Mouse (Mus musculus) liver, embryonic 15.5 days (tissue): Measurements from ENCODE around the gene Gm4924. TPM values are rescaled to one million over a fixed set of nuclear protein-coding genes. Genes with fewer than 3 reads are reported as not detected.
A peak's percentile ranks its signal among the peaks of the same experiment; 100 is the strongest.

Source experiments
- ATAC-seq: fragments of 200-750 bp; cut with Nextera tagmentation; 2 replicates; pipeline ENCODE4 v1.8.0; 2017; ENCODE audit warnings: moderate number of reproducible peaks, mild to moderate bottlenecking, moderate library complexity; ENCODE audit not compliant: insufficient read depth
- H3K27ac ChIP-seq: fragments of 300-500 bp; sonication (generic); replicated peaks from 2 replicates; pipeline ENCODE4 v1.5.1; 2015; ENCODE audit warnings: mild to moderate bottlenecking, inconsistent platforms
- H3K27me3 ChIP-seq: fragments of 300-500 bp; sonication (generic); 2 replicates; pipeline ENCODE4 v1.6.1; 2015; ENCODE audit warnings: mild to moderate bottlenecking, inconsistent platforms
- H3K36me3 ChIP-seq: fragments of 300-500 bp; sonication (generic); replicated peaks from 2 replicates; pipeline ENCODE4 v1.6.1; 2015; ENCODE audit warnings: moderate library complexity, mild to moderate bottlenecking, inconsistent platforms
- H3K4me1 ChIP-seq: fragments of 300-500 bp; sonication (generic); replicated peaks from 2 replicates; pipeline ENCODE4 v1.6.1; 2015; ENCODE audit warnings: inconsistent platforms
- H3K4me2 ChIP-seq: fragments of 300-500 bp; sonication (generic); 2 replicates; pipeline ENCODE4 v1.6.1; 2015; ENCODE audit warnings: moderate library complexity, mild to moderate bottlenecking, inconsistent platforms
- H3K4me3 ChIP-seq: fragments of 300-500 bp; sonication (generic); replicated peaks from 2 replicates; pipeline ENCODE4 v1.5.1; 2015; ENCODE audit warnings: mild to moderate bottlenecking, inconsistent platforms
- H3K9ac ChIP-seq: fragments of 300-500 bp; sonication (generic); 2 replicates; pipeline ENCODE4 v1.6.1; 2015; ENCODE audit warnings: moderate library complexity, mild to moderate bottlenecking, inconsistent platforms
- H3K9me3 ChIP-seq: fragments of 300-500 bp; sonication (generic); replicated peaks from 2 replicates; pipeline ENCODE4 v1.6.1; 2016; ENCODE audit warnings: inconsistent platforms
- WGBS: fragments of 180-500 bp; shearing (Covaris S2); methylation state at CpG from one replicate; pipeline ENCODE4 v1.1.7; 2015; ENCODE audit warnings: mixed read lengths; ENCODE audit not compliant: insufficient replicate concordance; 5-methylcytosine and 5-hydroxymethylcytosine counted together
- polyA plus RNA-seq: library from polyadenylated mRNA; unstranded; fragments of >200 nt; fragmentation: Nextera tagmentation; extraction: Ambion mirVana; gene quantifications from 2 replicates; pipeline ENCODE4 v1.2.1, GENCODE M21; 2015

The Gm4924 gene
- 0.82 and 1.3 TPM in 2 replicates for polyA plus RNA-seq

DNA sequence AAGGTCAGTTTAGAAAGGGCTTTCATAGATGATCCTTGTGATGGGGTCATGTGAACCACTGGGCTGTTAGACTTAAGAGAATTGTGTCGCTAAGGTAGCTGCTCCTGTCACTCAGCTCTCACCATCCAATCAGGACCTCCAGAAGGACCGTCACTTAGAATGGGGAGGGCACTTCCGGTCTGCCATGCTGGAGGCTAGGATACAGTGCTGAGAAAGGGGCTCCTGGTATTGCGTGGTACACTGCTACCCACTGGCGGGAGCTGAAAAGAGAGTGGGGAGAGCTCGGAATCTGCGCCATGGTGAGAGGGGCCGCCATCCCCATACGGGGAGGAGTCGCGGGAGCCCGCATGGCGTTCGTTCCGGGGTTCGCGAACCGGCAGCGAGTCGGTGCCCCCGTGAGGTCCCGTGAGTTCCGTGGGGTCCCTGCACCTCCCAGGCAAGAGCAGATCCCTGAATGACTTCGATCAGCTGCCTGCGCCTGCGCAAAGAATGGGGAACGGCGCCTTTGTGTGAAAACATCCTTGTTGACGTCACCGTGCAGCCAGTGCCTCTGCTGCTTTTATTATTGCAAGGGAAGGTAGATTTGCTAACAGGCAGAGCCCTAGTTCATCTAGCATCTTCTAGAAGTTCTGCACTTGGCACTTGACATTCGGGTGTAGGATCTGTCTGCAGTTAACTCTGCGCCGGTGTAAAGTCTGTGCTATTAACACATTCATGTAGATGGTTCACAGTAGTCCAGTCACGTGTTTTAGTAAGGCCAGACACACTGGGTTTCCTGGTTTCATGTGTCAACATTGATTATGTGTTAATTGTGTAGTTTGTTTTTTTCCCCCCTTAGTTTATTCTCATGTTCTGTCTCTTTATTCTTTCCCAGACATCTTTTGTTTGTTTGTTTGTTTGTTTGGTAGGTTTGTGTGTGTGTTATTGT is at the start of gene Gm4924:
Gene Gm4924 (plus strand): TSS at position 173 of the 928 bp plus-strand sequence.
- WGBS: 5% methylated on average over 34 of the region's 34 CpGs
- Histone ChIP-seq H3K9ac (peak within 1 kb of the TSS; percentile 40), H3K4me3 (peak within 1 kb of the TSS; percentile 66), H3K36me3 (no peaks in the 10 kb centered on the region), H3K9me3 (no peaks in the 10 kb centered on the region), H3K27ac (0 out of 2 replicates have a peak within 1 kb of the TSS, but pooled peaks have one; percentile 19), H3K27me3 (no peaks in the 10 kb centered on the region), H3K4me2 (peak within 1 kb of the TSS; percentile 68), H3K4me1 (no peaks in the 10 kb centered on the region)
- ATAC-seq: peak; percentile 89

DNA sequence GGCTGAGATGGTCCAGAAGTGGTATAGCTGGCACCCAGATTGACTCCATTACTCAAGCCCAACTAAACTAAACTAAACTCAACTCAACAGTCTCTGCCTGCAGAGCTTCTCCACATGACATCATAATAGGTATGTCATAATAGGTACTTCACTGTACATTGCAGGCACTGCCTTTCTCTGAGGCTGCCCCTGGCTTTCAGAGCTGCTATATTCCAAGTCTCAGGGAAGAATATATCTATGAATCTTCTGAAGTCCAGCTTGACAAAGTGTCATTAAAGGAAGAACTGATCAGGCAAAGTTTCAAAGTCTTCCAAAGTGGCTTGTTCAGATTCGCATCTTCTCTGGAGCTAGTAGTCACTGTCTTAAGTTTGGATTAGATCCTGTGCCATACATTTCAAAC is 37.6 kb upstream of the Gm4924 start, which contains the start of gene 4932415D10Rik:
Gene 4932415D10Rik (minus strand): TSS at position 101 of the 400 bp plus-strand sequence.
- 66% methylated on average over 1 of the region's 1 CpGs for whole genome bisulfite sequencing
- Histone ChIP-seq H3K36me3 (no peaks in the 10 kb centered on the region), H3K4me1 (no peaks in the 10 kb centered on the region), H3K9me3 (no peaks in the 10 kb centered on the region), H3K4me2 (no peak within 1 kb of the TSS), H3K27ac (no peak within 1 kb of the TSS), H3K27me3 (no peaks in the 10 kb centered on the region), H3K4me3 (no peak within 1 kb of the TSS), H3K9ac (no peak within 1 kb of the TSS)
- no peak for ATAC-seq

DNA sequence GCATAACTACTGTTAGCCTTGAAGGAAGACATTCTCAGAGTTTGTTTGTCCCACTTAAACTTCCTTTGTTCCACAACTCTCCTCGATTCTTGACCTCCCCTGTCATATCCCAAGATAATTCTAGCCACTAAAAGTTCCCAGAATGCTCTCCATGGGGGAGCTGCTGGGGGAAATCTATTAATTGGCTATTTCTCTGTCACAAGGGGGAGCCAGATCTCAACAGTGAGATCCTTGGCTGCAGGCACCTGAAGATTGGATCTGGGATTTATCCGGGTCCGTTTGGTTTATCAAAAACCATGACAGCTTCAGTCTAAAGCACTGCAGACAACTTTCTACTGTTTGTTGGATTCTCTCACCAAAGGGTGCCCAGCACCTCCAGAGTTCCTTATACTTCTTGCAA is 33.9 kb upstream of the Gm4924 start:
- Histone ChIP-seq H3K27ac (no peak overlapping the region), H3K27me3 (no peaks in the 10 kb centered on the region), H3K4me1 (no peaks in the 10 kb centered on the region), H3K9me3 (no peaks in the 10 kb centered on the region), H3K36me3 (no peaks in the 10 kb centered on the region), H3K4me2 (no peak overlapping the region), H3K9ac (no peak overlapping the region), H3K4me3 (no peak overlapping the region)
- no peak for ATAC-seq
- 50% methylated on average over 3 of the region's 3 CpGs for WGBS

DNA sequence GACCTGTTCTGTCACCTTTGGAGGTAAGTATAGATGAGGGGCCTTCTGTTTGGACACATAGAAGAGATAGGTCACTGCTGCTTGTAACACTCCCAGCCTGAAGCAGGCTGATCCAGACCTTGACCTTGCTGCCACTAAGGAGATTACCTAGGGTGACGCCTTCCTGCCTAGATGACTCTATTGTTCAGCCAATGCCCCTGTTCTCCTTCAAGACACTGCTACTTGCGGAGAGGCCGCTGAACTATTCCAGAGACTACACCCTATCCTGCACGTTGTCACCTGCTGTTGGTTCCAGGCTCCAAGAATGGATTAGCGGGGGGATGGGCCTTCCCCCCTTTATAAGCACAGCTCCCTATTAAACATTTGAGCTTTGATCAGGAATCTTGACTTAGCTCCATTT is 24.2 kb upstream of the Gm4924 start:
- Histone ChIP-seq H3K27ac (no peak overlapping the region), H3K9me3 (no peaks in the 10 kb centered on the region), H3K36me3 (no peaks in the 10 kb centered on the region), H3K4me1 (no peaks in the 10 kb centered on the region), H3K9ac (no peak overlapping the region), H3K4me2 (no peak overlapping the region), H3K4me3 (no peak overlapping the region), H3K27me3 (no peaks in the 10 kb centered on the region)
- no peak for ATAC-seq
- WGBS: 71% methylated on average over 5 of the region's 5 CpGs

DNA sequence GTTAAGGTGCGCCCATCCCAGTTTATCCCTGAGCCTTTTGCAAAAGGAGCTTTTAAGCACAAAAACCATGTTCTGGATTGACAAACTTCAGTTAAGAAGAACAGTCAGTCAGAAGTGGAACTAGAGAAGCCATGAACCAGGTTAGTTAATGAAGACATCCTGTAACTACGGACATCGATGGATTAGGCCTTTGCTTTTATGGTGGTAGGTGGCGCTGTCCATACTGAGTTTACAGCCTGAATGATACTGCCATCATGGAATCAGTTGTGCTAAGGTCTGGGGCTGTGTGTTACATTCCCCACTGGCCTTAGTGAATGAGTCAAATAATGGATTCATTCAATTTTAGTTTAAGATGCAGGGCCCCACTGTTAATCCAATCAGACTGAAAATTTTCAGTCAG is 1.3 kb downstream of the Gm4924 start:
- no peak overlapping the region for H3K9ac ChIP-seq
- no peaks in the 10 kb centered on the region; the same call in 1 of the 2 replicates for H3K9me3 ChIP-seq
- 85% methylated on average over 4 of the region's 4 CpGs for WGBS
- H3K4me1 ChIP-seq: no peaks in the 10 kb centered on the region
- H3K36me3 ChIP-seq: no peaks in the 10 kb centered on the region
- H3K4me3 ChIP-seq: no peak overlapping the region
- ATAC-seq: no peak
- H3K27ac ChIP-seq: no peak overlapping the region
- H3K27me3 ChIP-seq: no peaks in the 10 kb centered on the region
- H3K4me2 ChIP-seq: no peak overlapping the region

DNA sequence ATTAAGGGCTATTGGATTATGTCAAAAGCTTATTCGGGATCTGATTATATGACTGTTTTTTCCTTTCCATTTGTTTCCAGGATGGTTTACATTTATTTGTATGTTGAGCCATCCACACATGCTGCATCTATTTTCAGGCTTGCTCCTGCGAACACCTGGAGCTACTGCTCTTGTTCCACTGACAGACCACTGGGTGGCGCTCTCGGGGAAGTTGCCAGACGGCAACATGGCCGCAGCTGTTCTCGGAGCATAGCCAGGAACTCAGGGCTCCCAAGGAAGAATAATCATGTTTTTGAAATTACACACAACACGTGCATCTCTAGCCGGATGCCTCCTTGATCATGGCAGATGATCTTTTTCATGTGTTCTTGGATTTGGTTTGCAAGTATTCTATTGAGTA is 7.9 kb downstream of the Gm4924 start:
- Histone ChIP-seq H3K9ac (no peak overlapping the region), H3K27me3 (no peaks in the 10 kb centered on the region), H3K4me3 (no peak overlapping the region), H3K4me2 (no peak overlapping the region), H3K27ac (no peak overlapping the region), H3K9me3 (no peaks in the 10 kb centered on the region; the same call in 1 of the 2 replicates), H3K36me3 (no peaks in the 10 kb centered on the region), H3K4me1 (no peaks in the 10 kb centered on the region)
- 79% methylated on average over 9 of the region's 9 CpGs for WGBS
- ATAC-seq: no peak

DNA sequence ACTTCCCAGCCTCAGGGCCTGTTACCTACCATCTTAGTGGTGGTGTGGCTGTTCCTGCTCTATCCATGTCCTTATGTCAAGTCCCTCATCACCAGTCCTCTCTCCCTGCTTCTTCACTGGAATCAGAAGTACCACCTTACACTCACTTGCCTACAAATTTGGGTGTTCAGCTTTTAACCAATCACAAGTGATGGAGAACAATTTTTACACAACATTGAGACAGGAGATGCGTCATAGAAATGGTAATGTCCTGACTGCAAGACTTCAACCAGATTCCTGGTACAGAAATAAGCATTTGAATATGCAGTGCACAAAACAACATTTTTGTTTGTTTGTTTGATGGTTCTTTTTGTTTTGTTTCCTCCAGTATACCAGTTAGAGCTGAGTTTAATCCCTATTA is 28.9 kb downstream of the Gm4924 start:
- Histone ChIP-seq H3K27me3 (no peaks in the 10 kb centered on the region), H3K9ac (no peak overlapping the region), H3K4me1 (no peaks in the 10 kb centered on the region), H3K4me2 (no peak overlapping the region), H3K36me3 (no peaks in the 10 kb centered on the region), H3K4me3 (no peak overlapping the region), H3K9me3 (peaks cover 8% of the 10 kb centered on the region), H3K27ac (no peak overlapping the region)
- WGBS: 63% methylated on average over 1 of the region's 1 CpGs
- no peak for ATAC-seq

DNA sequence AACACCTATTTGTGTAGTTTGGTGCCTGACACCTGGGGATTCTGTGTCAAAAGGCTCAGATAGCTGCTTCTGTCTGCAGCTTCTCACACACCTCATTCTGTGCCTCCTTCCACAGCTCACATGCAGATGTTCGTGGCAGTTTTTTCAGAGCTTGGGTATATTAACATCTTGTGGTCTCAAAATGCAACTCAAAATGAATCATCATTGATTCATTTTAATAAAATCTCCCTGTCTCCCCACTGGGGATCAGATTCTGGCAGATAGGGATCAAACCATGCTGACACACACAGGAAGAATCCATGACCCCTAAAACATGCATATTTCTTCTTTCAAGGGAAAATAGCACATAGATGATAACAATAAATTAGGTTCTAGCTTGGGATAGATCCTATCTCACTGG is 55.5 kb downstream of the Gm4924 start:
- no peak overlapping the region for H3K9ac ChIP-seq
- WGBS: 34% methylated on average over 1 of the region's 1 CpGs
- no peak overlapping the region for H3K4me3 ChIP-seq
- H3K27me3 ChIP-seq: no peaks in the 10 kb centered on the region
- no peaks in the 10 kb centered on the region for H3K36me3 ChIP-seq
- no peak for ATAC-seq
- no peak overlapping the region for H3K4me2 ChIP-seq
- no peaks in the 10 kb centered on the region for H3K9me3 ChIP-seq
- no peaks in the 10 kb centered on the region for H3K4me1 ChIP-seq
- H3K27ac ChIP-seq: no peak overlapping the region

DNA sequence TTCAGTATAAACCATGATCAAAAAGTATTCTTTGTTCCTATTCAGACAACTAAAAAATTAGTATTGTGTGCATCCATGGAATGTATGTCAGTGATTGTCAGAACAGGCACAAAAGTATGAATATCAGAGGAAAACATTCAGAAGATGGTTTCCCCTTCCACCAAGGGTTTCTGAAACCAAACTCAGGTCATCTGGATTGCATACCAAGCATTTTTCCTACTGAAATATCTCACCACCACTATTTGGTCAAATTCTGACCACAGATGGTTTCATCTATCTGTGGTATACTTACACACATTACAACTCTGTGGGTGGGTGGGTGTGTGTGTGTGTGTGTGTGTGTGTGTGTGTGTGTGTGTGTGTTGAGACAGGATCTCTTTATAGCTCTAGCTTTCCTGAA is 69.6 kb downstream of the Gm4924 start:
- no peak overlapping the region for H3K9ac ChIP-seq
- no peaks in the 10 kb centered on the region for H3K36me3 ChIP-seq
- H3K9me3 ChIP-seq: no peaks in the 10 kb centered on the region; the same call in 1 of the 2 replicates
- no peak for ATAC-seq
- no peak overlapping the region for H3K4me2 ChIP-seq
- no peak overlapping the region for H3K4me3 ChIP-seq
- no peak overlapping the region for H3K27ac ChIP-seq
- no peaks in the 10 kb centered on the region for H3K27me3 ChIP-seq
- no peaks in the 10 kb centered on the region for H3K4me1 ChIP-seq
